Mouse (Mus musculus) limb, embryonic 11.5 days (tissue): Measurements from ENCODE around the gene Fbxo41. TPM values are rescaled to one million over a fixed set of nuclear protein-coding genes. Genes with fewer than 3 reads are reported as not detected.

Source experiments
- ATAC-seq: fragments of 200-750 bp; cut with Nextera tagmentation; 2 replicates; pipeline ENCODE4 v1.8.0; 2017; ENCODE audit warnings: low read depth; ENCODE audit not compliant: insufficient number of reproducible peaks, low FRiP score, low TSS enrichment
- DNase-seq: peaks from one replicate; pipeline ENCODE4 v3.0.0-alpha.2; 2015; ENCODE audit warnings: low spot score
- H3K27ac ChIP-seq: fragments of 300-500 bp; sonication (generic); replicated peaks from 2 replicates; pipeline ENCODE4 v1.5.1; 2014; ENCODE audit warnings: low read depth, mild to moderate bottlenecking, low read length
- H3K27me3 ChIP-seq: fragments of 300-500 bp; sonication (generic); 2 replicates; pipeline ENCODE4 v1.6.1; 2014; ENCODE audit warnings: mild to moderate bottlenecking, low read length, mixed read lengths; ENCODE audit not compliant: control insufficient read depth, insufficient read depth
- H3K36me3 ChIP-seq: fragments of 300-500 bp; sonication (generic); 2 replicates; pipeline ENCODE4 v1.6.1; 2014; ENCODE audit warnings: mild to moderate bottlenecking, low read length, moderate library complexity, mixed read lengths; ENCODE audit not compliant: control insufficient read depth, insufficient read depth
- H3K4me1 ChIP-seq: fragments of 300-500 bp; sonication (generic); 2 replicates; pipeline ENCODE4 v1.6.1; 2014; ENCODE audit warnings: low read length, mixed read lengths; ENCODE audit not compliant: control insufficient read depth, insufficient read depth
- H3K4me2 ChIP-seq: fragments of 300-500 bp; sonication (generic); 2 replicates; pipeline ENCODE4 v1.6.1; 2014; ENCODE audit warnings: low read depth, mild to moderate bottlenecking, moderate library complexity; ENCODE audit not compliant: severe bottlenecking
- H3K4me3 ChIP-seq: fragments of 300-500 bp; sonication (generic); 2 replicates; pipeline ENCODE4 v1.5.1; 2014; ENCODE audit warnings: low read depth, low read length
- H3K9ac ChIP-seq: fragments of 300-500 bp; sonication (generic); 2 replicates; pipeline ENCODE4 v1.6.1; 2014; ENCODE audit warnings: mild to moderate bottlenecking, low read length
- H3K9me3 ChIP-seq: fragments of 300-500 bp; sonication (generic); 2 replicates; pipeline ENCODE4 v1.6.1; 2016; ENCODE audit warnings: low read length; ENCODE audit not compliant: control insufficient read depth
- WGBS: fragments of 180-500 bp; shearing (Covaris S2); extraction: QIAGEN DNeasy Blood & Tissue Kit; methylation state at CpG from one replicate; pipeline ENCODE4 v1.1.7; 2014; 5-methylcytosine and 5-hydroxymethylcytosine counted together
- polyA plus RNA-seq: library from polyadenylated mRNA; unstranded; fragments of >200 nt; fragmentation: Nextera tagmentation; extraction: Ambion mirVana; gene quantifications from 2 replicates; pipeline ENCODE4 v1.2.1, GENCODE M21; 2014

The Fbxo41 gene
- polyA plus RNA-seq, 1 experiment from 2014 or later: 1.5 TPM

- Histone ChIP-seq H3K4me3 (no peak overlapping the region), H3K36me3 (no peaks in the 10 kb centered on the region), H3K27ac (no peak overlapping the region), H3K9me3 (no peaks in the 10 kb centered on the region), H3K4me2 (no peak overlapping the region), H3K4me1 (no peaks in the 10 kb centered on the region), H3K9ac (no peak overlapping the region), H3K27me3 (no peaks in the 10 kb centered on the region)
- ATAC-seq (no peak), DNase-seq (no peak)
- WGBS: 88% methylated on average over 1 of the region's 1 CpGs
Observed at GRCm38 (mm10) chr6:85436204-85436603, 66.6 kb downstream of the Fbxo41 start.

- H3K4me3 ChIP-seq: no peak overlapping the region
- DNase-seq: no peak
- no peak overlapping the region for H3K27ac ChIP-seq
- no peaks in the 10 kb centered on the region for H3K27me3 ChIP-seq
- 85% methylated on average over 5 of the region's 5 CpGs for WGBS
- no peaks in the 10 kb centered on the region for H3K36me3 ChIP-seq
- no peaks in the 10 kb centered on the region for H3K9me3 ChIP-seq
- no peaks in the 10 kb centered on the region for H3K4me1 ChIP-seq
- H3K9ac ChIP-seq: no peak overlapping the region
- no peak for ATAC-seq
- no peak overlapping the region for H3K4me2 ChIP-seq
Observed at GRCm38 (mm10) chr6:85433865-85434264, 68.9 kb downstream of the Fbxo41 start.

- H3K27me3 ChIP-seq: no peaks in the 10 kb centered on the region
- H3K36me3 ChIP-seq: no peaks in the 10 kb centered on the region
- 0% methylated on average over 39 of the region's 39 CpGs for WGBS
- peak within 1 kb of the TSS; percentile 81 for H3K9ac ChIP-seq
- H3K4me3 ChIP-seq: peak within 1 kb of the TSS; percentile 99
- no peak within 1 kb of the TSS for H3K27ac ChIP-seq
- peak within 1 kb of the TSS; percentile 77 for H3K4me2 ChIP-seq
- no peaks in the 10 kb centered on the region for H3K4me1 ChIP-seq
- H3K9me3 ChIP-seq: no peaks in the 10 kb centered on the region
- peak; percentile 92 for DNase-seq
- peak; percentile 79 for ATAC-seq
Observed at GRCm38 (mm10) chr6:85431842-85432431, 70.9 kb downstream of the Fbxo41 start, which contains the start of gene Smyd5. Gene Smyd5, plus strand, starts transcription at chr6:85431989.

- WGBS: 52% methylated on average over 8 of the region's 8 CpGs
- DNase-seq (no peak), ATAC-seq (peak; percentile 61; the same call in 1 of the 2 replicates)
- Histone ChIP-seq H3K27ac (no peak overlapping the region), H3K36me3 (no peaks in the 10 kb centered on the region), H3K4me3 (peak overlapping the region; percentile 99), H3K9ac (peak overlapping the region; percentile 81), H3K27me3 (no peaks in the 10 kb centered on the region), H3K4me2 (peak overlapping the region; percentile 77), H3K9me3 (no peaks in the 10 kb centered on the region), H3K4me1 (no peaks in the 10 kb centered on the region)
Observed at GRCm38 (mm10) chr6:85431274-85431841, 71.4 kb downstream of the Fbxo41 start.

GRCm38 (mm10) chr6:85423836-85424379, 78.9 kb downstream of the Fbxo41 start, which contains the start of gene Noto:
Gene Noto, plus strand, starts transcription at chr6:85423886.
- no peak within 1 kb of the TSS for H3K9ac ChIP-seq
- DNase-seq (peak; percentile 26), ATAC-seq (no peak)
- H3K36me3 ChIP-seq: no peaks in the 10 kb centered on the region
- WGBS: 9% methylated on average over 28 of the region's 28 CpGs
- H3K4me1 ChIP-seq: no peaks in the 10 kb centered on the region
- H3K27me3 ChIP-seq: peaks cover 10% of the 10 kb centered on the region
- H3K4me2 ChIP-seq: no peak within 1 kb of the TSS; the same call in 1 of the 2 replicates
- 0 out of 2 replicates have a peak within 1 kb of the TSS, but pooled peaks have one; percentile 2 for H3K4me3 ChIP-seq
- no peak within 1 kb of the TSS for H3K27ac ChIP-seq
- H3K9me3 ChIP-seq: no peaks in the 10 kb centered on the region

Other genes with a start within 250 kb of the Fbxo41 start
- gene Sfxn5, start 169.6 kb downstream of the Fbxo41 start, polyA plus RNA-seq: 4.8 and 6.7 TPM in 2 replicates
- gene Rab11fip5, start 128.4 kb downstream of the Fbxo41 start, polyA plus RNA-seq: 3.1 and 3.4 TPM in 2 replicates
- gene Noto, start 79.1 kb downstream of the Fbxo41 start, polyA plus RNA-seq: not detected in 2 replicates
- 60.4 and 61.8 TPM in 2 replicates for gene Smyd5, start 71.0 kb downstream of the Fbxo41 start, polyA plus RNA-seq
- gene Cct7, start 51.5 kb downstream of the Fbxo41 start, polyA plus RNA-seq: 706 and 718 TPM in 2 replicates
- 19.6 and 20.9 TPM in 2 replicates for gene Pradc1, start 51.0 kb downstream of the Fbxo41 start, polyA plus RNA-seq
- gene Egr4, start 10.6 kb upstream of the Fbxo41 start, polyA plus RNA-seq: not detected in 2 replicates
- 9.2 and 11.3 TPM in 2 replicates for gene Alms1, start 84.5 kb upstream of the Fbxo41 start, polyA plus RNA-seq
- not detected in 2 replicates for gene Nat8f7, start 210.2 kb upstream of the Fbxo41 start, polyA plus RNA-seq